In genomic region chr14:19995943-19996342, GRCm38 (mm10) we compare ENCODE assay signal across 30 mouse cellular contexts.
"Had no signal": no experiment of that assay in that cellular context is flagged by ENCODE, and none has a peak within 500 bp of the region (broad histone marks: within the 10 kb centered on the region; RNA-seq: fewer than 3 reads in every experiment).

No protein-coding gene starts in this region.

- H3K9me3 ChIP-seq: limb, embryonic 10.5 days; limb, embryonic 12.5 days; limb, embryonic 13.5 days; limb, embryonic 15.5 days; liver, embryonic 12.5 days; liver, embryonic 13.5 days; liver, embryonic 15.5 days; lung, embryonic 15.5 days; midbrain, embryonic 10.5 days; midbrain, embryonic 12.5 days; midbrain, embryonic 13.5 days; midbrain, embryonic 15.5 days; neural tube, embryonic 12.5 days; neural tube, embryonic 13.5 days had no signal

- ATAC-seq: liver, embryonic 12.5 days; lung, postnatal 0 days; midbrain, embryonic 15.5 days had no signal

- H3K9ac ChIP-seq: limb, embryonic 12.5 days; limb, embryonic 13.5 days; limb, embryonic 15.5 days; liver, embryonic 12.5 days; liver, embryonic 13.5 days; liver, embryonic 14.5 days; liver, embryonic 15.5 days; lung, embryonic 14.5 days; lung, embryonic 15.5 days; midbrain, embryonic 12.5 days; midbrain, embryonic 13.5 days; midbrain, embryonic 15.5 days; neural tube, embryonic 12.5 days; neural tube, embryonic 13.5 days had no signal

- H3K4me1 ChIP-seq: limb, embryonic 12.5 days; limb, embryonic 13.5 days; limb, embryonic 15.5 days; liver, embryonic 12.5 days; liver, embryonic 13.5 days; liver, embryonic 15.5 days; lung, embryonic 15.5 days; neural tube, embryonic 13.5 days had no signal

- H3K4me3 ChIP-seq: left cerebral cortex, adult 2 months; limb, embryonic 10.5 days; limb, embryonic 12.5 days; limb, embryonic 13.5 days; limb, embryonic 15.5 days; liver, embryonic 12.5 days; liver, embryonic 13.5 days; liver, embryonic 15.5 days; lung, embryonic 15.5 days; megakaryocyte, embryonic 14.5 days; midbrain, embryonic 10.5 days; midbrain, embryonic 12.5 days; midbrain, embryonic 13.5 days; midbrain, embryonic 15.5 days; myocyte; neural tube, embryonic 12.5 days; neural tube, embryonic 13.5 days had no signal

- DNase-seq: left cerebral cortex, postnatal 4 days; liver, embryonic 13.5 days; lung, adult 18-20 months; lung, adult 2 months; lung, embryonic 14.5 days; lung, postnatal 10 days; lung, postnatal 14 days; lung, postnatal 36 days; lung, postnatal 4 days; midbrain, embryonic 14.5 days had no signal

- H3K27me3 ChIP-seq: limb, embryonic 12.5 days; limb, embryonic 13.5 days; limb, embryonic 15.5 days; liver, embryonic 12.5 days; liver, embryonic 13.5 days; liver, embryonic 15.5 days; lung, embryonic 15.5 days; midbrain, embryonic 12.5 days; midbrain, embryonic 13.5 days; midbrain, embryonic 15.5 days; neural tube, embryonic 12.5 days; neural tube, embryonic 13.5 days had no signal

- H3K27ac ChIP-seq: left cerebral cortex, adult 2 months; limb, embryonic 10.5 days; limb, embryonic 12.5 days; limb, embryonic 13.5 days; limb, embryonic 15.5 days; liver, embryonic 12.5 days; liver, embryonic 13.5 days; liver, embryonic 14.5 days; liver, embryonic 15.5 days; lung, embryonic 15.5 days; macrophage; midbrain, embryonic 10.5 days; midbrain, embryonic 12.5 days; midbrain, embryonic 13.5 days; midbrain, embryonic 15.5 days; neural tube, embryonic 12.5 days; neural tube, embryonic 13.5 days had no signal

- H3K36me3 ChIP-seq: limb, embryonic 10.5 days; limb, embryonic 12.5 days; limb, embryonic 13.5 days; limb, embryonic 15.5 days; liver, embryonic 12.5 days; liver, embryonic 13.5 days; liver, embryonic 15.5 days; lung, embryonic 15.5 days; midbrain, embryonic 10.5 days; midbrain, embryonic 12.5 days; midbrain, embryonic 13.5 days; midbrain, embryonic 15.5 days; neural tube, embryonic 12.5 days; neural tube, embryonic 13.5 days had no signal

- H3K4me2 ChIP-seq: limb, embryonic 12.5 days; limb, embryonic 13.5 days; limb, embryonic 15.5 days; liver, embryonic 12.5 days; liver, embryonic 13.5 days; liver, embryonic 15.5 days; lung, embryonic 14.5 days; lung, embryonic 15.5 days; midbrain, embryonic 11.5 days; midbrain, embryonic 12.5 days; midbrain, embryonic 13.5 days; midbrain, embryonic 15.5 days; neural tube, embryonic 12.5 days; neural tube, embryonic 13.5 days had no signal
